Mouse (Mus musculus) cerebellum, postnatal 36 days (tissue): ENCODE measurements around the gene Slc22a20.

Source experiments
- DNase-seq, 2 experiments: peaks; one replicate each; pipeline ENCODE4 v3.0.0; 2021 to 2022; ENCODE audit warnings: mixed read lengths in 2 of 2

The Slc22a20 gene

GRCm38 (mm10) chr19:5986043-5986442 is at the start of gene Slc22a20:
Slc22a20 (minus strand) TSS chr19:5986143.
- no peak for DNase-seq

GRCm38 (mm10) chr19:6030520-6031280 is 44.8 kb upstream of the Slc22a20 start:
- DNase-seq = no peak

DNA sequence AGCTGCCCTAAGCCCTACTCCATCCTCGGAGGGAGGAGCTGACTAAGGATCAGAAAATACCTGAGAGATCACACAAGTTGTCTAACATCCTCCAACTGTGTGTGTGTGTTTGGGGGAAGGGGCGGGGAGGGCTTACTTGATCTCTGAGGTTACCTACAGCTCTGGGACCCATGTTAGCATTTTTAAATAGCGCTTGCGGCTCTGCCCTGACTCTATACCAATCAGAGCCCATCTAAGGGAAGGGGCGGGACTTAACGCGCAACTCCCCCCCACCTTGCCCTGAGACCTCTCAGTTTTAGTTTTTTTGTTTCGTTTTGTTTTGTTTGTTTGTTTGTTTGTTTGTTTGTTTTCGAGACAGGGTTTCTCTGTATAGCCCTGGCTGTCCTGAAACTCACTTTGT is 43.5 kb upstream of the Slc22a20 start:
- DNase-seq = no peak

DNA sequence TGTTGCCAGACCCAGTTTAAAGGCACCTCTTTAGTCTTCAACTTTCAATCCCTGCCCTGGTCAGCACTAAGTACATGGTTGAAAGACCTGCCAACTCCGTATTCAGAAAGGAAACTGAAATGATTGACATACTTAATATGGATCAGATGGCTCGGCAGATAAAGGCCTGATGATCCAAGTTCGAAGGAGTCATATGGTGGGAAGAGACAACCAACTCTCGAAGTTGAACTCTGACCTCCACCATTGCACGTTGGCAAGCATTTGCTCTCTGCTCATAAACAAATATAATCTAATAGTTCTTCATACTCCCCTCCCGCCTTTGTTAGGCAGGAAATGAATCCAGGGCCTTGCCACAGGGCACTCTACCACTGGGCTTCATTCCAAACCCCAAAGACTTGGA is 43.0 kb upstream of the Slc22a20 start:
- DNase-seq = no peak

- no peak for DNase-seq
Measured at GRCm38 (mm10) chr19:6023930-6024329, 38.0 kb upstream of the Slc22a20 start.

DNA sequence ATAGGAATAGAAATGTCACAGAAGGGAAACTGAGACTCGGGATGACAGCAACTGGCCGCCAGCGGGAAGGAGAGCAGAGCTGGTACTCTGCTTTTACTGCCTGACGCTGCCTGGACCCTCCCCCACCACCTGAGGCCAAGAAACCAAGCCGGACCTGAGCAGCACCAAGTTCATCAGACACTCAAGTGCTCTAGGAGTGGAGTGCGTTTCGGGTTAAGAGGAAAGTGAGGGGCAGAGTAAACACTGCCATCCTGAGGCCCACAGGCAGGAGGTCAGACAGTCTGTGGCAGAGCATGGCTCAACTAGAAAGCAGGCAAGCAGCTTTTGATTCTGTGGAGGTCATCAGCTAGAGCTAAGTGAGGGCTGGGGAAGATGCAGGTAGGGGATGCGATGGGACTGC is 37.1 kb upstream of the Slc22a20 start:
- DNase-seq = no peak

DNA sequence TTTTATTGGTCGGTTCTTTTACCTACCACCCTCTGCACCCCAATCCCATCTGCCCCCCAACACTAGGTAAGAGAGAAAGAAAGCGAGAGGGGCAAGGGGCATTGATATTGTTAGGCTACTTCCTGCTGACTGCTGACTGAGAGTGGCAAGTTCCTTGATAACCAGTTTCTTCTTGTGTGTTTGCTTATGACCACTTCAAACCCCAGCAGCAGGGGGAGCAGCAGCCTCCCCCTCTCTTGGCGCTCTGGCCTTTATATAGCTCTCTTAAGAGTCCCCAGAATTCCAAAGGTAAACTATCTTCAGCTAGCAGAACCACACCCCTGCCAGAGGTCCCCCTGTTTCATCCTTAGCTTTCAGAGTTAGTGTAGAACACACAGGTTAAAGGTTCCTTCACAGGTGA is 34.3 kb upstream of the Slc22a20 start:
- DNase-seq = no peak

DNA sequence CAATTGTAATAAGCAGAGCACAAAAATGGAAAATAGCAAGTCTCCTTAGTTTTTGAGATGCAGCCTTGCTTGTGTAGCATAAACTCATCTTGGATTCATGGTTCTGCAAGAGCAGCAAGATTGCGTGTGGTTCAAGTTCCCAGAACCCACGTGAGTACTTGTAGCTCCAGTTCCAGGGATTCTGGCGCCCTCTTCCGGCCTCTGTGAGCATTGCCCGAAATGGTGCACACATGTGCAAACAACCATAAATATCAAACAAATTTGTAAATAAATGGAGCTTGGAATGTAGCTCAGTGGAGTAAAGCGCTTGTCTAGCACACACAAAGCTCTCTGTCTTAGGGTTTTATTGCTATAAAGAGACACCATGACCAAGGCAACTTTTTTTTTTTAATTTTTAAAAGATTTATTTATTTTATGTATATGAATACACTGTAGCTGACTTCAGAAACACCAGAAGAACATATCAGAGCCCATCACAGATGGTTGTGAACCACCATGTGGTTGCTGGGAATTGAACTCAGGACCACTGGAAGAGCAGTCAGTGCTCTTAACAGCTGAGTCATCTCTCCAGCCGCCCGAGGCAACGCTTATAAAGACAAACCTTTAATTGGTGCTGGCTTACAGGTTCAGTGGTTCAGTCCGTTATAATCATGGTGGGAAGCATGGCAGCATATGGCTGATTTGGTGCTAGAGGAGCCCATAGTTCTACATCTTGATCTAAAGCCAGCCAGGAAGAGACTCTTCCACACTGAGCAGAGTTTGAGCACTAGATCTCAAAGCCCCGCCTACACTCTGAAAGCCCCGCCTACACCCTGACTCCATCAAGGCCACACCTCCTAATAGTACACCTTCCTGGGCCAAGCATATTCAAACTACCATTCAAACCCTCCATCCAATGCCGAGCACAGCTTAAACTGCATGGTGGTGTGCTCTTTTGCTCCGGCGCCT is 32.5 kb upstream of the Slc22a20 start:
- DNase-seq = peak; percentile 89 to 92

DNA sequence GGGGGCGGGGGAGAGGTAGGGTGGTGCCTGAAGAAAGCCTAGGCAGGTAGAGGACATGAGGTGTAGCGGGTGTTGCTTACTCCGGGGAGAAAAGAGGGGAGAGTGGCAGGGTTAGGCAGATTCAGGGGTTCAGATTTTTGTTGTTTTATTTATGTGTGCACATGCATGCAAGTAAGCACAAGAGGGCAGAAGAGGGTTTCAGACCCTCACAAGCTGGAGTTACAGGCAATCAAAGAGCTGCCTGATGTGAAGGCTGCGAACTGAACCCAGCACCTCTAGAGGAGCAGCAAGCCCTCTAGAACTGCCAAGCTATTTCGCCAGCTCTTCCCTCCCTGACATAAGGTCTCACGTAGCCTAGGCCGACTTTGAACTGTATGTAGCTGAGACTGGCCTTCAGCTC is 30.6 kb upstream of the Slc22a20 start:
- no peak for DNase-seq

- peak; percentile 58 to 63 for DNase-seq
Measured at GRCm38 (mm10) chr19:6015511-6016315, 29.8 kb upstream of the Slc22a20 start, which contains the start of gene Capn1. Capn1 (minus strand) TSS chr19:6015897.

DNA sequence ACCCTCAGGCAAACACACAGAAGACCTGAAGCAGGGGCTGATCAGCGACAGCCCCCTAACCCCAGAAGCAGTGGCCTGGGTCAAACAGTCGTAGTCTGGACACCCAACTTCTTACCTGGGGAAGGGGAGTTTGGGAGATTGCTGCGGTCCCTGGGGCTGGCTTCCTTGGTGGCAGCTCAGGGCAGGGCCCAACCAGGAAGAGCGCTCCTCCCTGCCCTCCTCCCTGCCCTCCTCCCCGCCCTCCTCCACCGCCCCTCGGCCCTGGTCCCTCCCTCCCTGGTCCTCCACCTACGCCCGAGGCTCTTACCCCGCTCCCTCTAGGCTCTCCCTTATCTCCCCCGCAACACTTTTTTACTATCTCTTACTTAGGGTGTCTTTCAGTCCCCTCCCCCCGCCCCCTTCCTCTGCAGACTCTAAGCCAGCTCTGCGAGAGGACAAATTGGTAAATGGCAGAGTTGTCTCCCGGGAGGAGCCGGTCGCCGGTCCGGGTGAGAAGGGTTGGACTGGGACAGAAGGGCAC is 29.1 kb upstream of the Slc22a20 start:
- peak; percentile 42 to 49 for DNase-seq

DNA sequence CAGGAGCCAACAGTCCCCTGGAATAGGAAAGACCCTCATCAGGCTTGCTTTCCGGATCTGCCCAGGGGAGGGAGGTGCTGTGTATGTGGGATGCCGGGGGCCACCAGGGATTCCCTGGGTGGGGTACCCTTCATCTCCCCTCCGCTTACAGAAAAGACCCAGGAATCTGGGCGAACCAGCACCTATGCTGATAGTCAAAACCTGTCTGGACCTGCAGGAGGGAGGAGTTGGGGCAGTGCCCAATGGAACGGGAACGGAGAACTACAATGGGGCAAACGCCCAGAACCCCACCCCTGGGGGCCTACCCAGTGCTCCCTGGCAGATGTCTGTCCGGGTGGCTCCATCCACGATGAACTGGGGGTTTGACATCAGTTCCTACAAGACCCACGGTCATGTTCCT is 27.7 kb upstream of the Slc22a20 start:
- DNase-seq = no peak

GRCm38 (mm10) chr19:6009137-6009536 is 23.2 kb upstream of the Slc22a20 start:
- no peak for DNase-seq

GRCm38 (mm10) chr19:6007013-6007412 is 21.1 kb upstream of the Slc22a20 start:
- no peak for DNase-seq

DNA sequence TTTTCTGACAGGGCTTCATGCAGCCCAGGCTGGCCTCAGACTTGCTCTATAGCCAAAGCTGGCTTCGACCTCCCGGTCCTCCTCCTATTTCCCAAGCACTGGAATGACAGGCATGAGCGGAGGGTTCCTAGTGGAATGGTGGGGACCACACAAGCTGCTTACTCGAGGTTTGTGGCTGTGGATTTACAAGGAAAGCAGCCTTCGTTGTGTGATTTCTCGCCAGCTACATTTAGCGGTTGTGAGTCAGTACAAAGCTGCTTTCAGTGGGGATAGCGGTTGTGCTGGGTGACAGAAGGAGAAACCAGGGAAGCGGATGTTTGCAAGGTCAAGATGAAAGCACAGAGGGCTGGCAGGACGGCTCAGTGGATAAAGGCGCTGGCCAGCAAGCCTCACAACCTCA is 19.6 kb upstream of the Slc22a20 start:
- no peak for DNase-seq

DNA sequence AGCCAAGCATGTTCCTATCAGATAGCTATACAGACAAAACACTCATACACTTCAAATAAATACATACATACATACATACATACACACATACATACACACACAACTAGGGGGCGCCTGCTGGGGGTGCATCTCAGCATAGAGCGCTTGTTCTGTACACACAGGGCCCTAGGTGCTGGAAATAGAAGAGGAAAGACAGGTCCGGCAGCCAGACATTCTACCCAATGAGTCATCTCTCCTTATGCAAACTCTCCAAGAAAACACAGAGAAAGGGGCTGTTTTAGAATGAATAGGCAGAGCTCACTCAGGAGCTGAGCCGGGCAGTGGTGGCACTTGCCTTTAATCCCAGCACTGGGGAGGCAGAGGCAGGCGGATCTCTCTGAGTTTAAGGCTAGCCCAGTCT is 14.0 kb upstream of the Slc22a20 start:
- no peak for DNase-seq

DNA sequence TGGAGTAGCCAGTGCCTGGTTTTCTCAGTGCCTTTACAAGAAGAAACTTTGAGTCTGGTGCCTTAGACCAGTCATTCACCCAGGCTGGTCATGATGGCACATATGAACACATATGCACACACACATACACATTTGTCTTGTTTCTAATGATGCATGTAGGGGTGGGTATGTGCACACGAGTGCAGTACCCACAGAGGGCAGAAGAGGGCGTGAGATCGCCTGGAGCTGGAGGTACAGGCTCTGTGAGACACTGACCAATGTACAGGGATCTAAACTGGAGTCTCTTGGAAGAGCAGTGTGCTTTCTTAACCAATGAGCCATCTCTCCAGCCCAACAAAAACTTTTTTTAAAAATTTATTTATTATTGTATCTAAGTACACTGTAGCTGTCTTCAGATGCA is 12.2 kb upstream of the Slc22a20 start:
- DNase-seq = no peak

DNA sequence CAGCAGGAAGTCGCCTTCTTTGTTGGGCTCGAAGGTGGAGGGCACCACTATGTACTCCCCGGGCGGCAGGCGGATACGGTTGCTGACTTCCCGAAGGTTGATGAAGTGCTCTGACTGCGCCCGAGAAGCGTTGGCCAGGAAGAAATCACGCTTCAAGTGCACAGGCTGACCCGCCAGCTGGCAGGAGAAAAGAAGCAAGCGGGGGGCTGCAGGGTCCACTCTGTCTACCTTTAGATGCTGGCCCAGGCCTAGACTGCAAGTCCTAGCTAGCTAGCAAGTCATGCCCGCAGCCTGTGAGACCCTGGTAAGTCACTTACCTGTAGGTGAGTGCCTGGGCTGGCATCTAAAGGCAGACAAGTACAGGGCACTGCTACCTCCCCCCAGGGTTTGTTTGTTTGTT is 8.8 kb upstream of the Slc22a20 start:
- no peak for DNase-seq

GRCm38 (mm10) chr19:5992012-5992411 is 6.1 kb upstream of the Slc22a20 start:
- DNase-seq = no peak

DNA sequence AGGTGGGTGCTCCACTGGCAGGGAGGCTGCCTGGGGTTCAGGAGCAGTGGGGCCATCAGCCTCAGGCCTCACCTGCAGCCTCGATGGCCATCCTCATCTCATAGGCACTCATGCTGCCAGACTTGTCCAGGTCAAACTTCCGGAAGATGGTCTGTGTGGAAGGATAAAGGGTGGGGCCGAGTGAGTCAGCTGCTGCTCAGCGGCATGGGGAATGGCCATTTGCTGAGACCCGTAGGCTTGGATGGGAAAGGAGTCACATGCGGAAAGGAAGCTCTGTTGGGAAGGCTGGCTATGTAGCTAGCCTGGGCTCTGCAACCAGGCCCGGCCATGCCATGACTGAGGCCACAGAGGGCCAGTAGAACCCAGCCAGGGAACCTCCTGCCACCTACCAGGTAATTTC is 5.5 kb upstream of the Slc22a20 start:
- DNase-seq = no peak

DNA sequence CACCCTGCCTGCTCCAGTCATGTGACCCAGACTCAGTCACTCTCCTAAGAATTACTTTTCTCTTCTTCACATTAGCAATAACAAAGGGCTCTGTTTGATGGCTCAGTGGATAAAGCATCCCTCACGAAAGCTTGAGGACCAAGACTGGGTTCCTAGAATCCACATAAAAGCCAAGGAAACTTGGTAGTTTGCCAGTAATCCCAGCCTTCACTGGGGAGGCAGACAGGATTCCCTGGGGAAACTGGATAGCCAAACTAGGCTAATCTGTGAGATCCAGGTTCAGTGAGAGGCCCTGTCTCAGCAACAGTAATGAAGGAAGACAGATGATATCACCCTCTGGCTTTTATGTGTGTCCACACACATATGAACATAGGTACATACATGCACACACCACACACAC is 5.0 kb upstream of the Slc22a20 start:
- DNase-seq = no peak

GRCm38 (mm10) chr19:5990033-5990432 is 4.1 kb upstream of the Slc22a20 start:
- no peak for DNase-seq

- no peak for DNase-seq
Measured at GRCm38 (mm10) chr19:5989585-5989984, 3.6 kb upstream of the Slc22a20 start.
